Mouse (Mus musculus) ES-E14 (cell line): ENCODE measurements at regions not wholly inside any gene's neighbourhood (a gene's known extent, or its start where the extent isn't known, plus 50 kb on each side); places are given as distances from the start of the nearest gene placed in this dataset.

Experiments used
- CHD2 ChIP-seq: IDR thresholded peaks from 2 replicates; pipeline ENCODE4 v1.6.1; 2014; ENCODE audit warnings: mild to moderate bottlenecking, low read depth, low read length, inconsistent platforms
- HCFC1 ChIP-seq: IDR thresholded peaks from 2 replicates; pipeline ENCODE4 v1.6.1; 2012; ENCODE audit warnings: low read length, inconsistent platforms, borderline replicate concordance; ENCODE audit not compliant: insufficient read depth
- MAFK ChIP-seq: IDR thresholded peaks from 2 replicates; pipeline ENCODE4 v1.6.1; 2014; ENCODE audit warnings: mild to moderate bottlenecking, low read depth, low read length, inconsistent platforms; ENCODE audit not compliant: insufficient read depth
- ZC3H11A ChIP-seq: IDR thresholded peaks from 2 replicates; pipeline ENCODE4 v1.6.1; 2012; ENCODE audit warnings: low read depth, mild to moderate bottlenecking, inconsistent platforms, low read length, borderline replicate concordance
- ZNF384 ChIP-seq: IDR thresholded peaks from 2 replicates; pipeline ENCODE4 v1.6.1; 2012; ENCODE audit warnings: low read depth, low read length, inconsistent platforms

DNA sequence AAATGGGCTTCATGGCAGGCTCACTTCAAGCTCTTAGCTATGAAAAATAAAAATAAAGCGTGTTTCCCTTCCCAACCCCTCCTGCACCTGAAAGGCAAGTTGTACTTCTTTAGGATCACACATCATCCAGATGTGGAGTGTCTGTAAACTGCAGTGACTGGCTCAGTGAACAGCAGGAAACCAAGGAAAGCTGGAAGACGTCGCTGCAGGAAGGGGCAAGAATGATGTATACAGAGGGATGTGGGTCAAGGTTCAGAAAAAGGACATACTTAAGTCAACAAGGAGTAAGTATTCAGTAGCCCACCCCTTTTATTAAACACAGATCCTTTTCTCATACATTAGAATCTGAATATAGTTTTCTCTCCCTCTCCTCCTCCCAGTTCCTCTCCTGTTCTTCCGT, 879.4 kb downstream of the Ntrk3 start:
- TF ChIP-seq HCFC1 (no peak), ZC3H11A (no peak), CHD2 (no peak), MAFK (no peak), ZNF384 (no peak)
